Mouse (Mus musculus) spleen, adult 2 months (tissue): ENCODE measurements at regions not wholly inside any gene's neighbourhood (a gene's known extent, or its start where the extent isn't known, plus 50 kb on each side); places are given as distances from the start of the nearest gene placed in this dataset.

ENCODE experiments used
- DNase-seq, 2 experiments: peaks; one replicate each; pipeline versions ENCODE4 v3.0.0 to v3.0.0-alpha.2; 2012 to 2021; ENCODE audit warnings: low spot score in 2 of 2, low read depth in 1 of 2
- H3K27ac ChIP-seq: fragments of 200-500 bp; 2 replicates; pipeline ENCODE4 v1.5.1; 2012; ENCODE audit warnings: low read length, inconsistent platforms; ENCODE audit not compliant: insufficient read depth
- H3K27me3 ChIP-seq: fragments of 200-500 bp; 2 replicates; pipeline ENCODE4 v1.6.1; 2012; ENCODE audit warnings: mild to moderate bottlenecking, moderate library complexity, low read length, inconsistent platforms; ENCODE audit not compliant: control insufficient read depth, insufficient read depth
- H3K36me3 ChIP-seq: fragments of 200-500 bp; 2 replicates; pipeline ENCODE4 v1.6.1; 2012; ENCODE audit warnings: mild to moderate bottlenecking, low read length, inconsistent platforms; ENCODE audit not compliant: control insufficient read depth, insufficient read depth
- H3K4me1 ChIP-seq: fragments of 200-500 bp; 2 replicates; pipeline ENCODE4 v1.6.1; 2011; ENCODE audit warnings: inconsistent platforms; ENCODE audit not compliant: control insufficient read depth, insufficient read depth, insufficient read length
- H3K4me3 ChIP-seq: fragments of 200-500 bp; 2 replicates; pipeline ENCODE4 v1.5.1; 2011; ENCODE audit warnings: mild to moderate bottlenecking, inconsistent platforms; ENCODE audit not compliant: insufficient read depth, insufficient read length; ENCODE audit errors: extremely low read depth
- CTCF ChIP-seq: fragments of 200-500 bp; IDR thresholded peaks from 2 replicates; pipeline ENCODE4 v1.5.1; 2011; ENCODE audit warnings: mild to moderate bottlenecking, inconsistent platforms; ENCODE audit not compliant: insufficient read depth, insufficient read length, insufficient replicate concordance; ENCODE audit errors: extremely low read depth
- POLR2A ChIP-seq: fragments of 200-500 bp; IDR thresholded peaks from 2 replicates; pipeline ENCODE4 v1.6.1; 2011; ENCODE audit warnings: low read depth, low read length, inconsistent platforms
- WGBS: fragments of 180-500 bp; shearing (Covaris S2); methylation state at CpG from one replicate; pipeline ENCODE4 v1.1.7; 2018; 5-methylcytosine and 5-hydroxymethylcytosine counted together

GRCm38 (mm10) chr6:24219882-24220522, 52.1 kb upstream of the Slc13a1 start:
- Histone ChIP-seq H3K4me3 (no peak overlapping the region), H3K27me3 (no peaks in the 10 kb centered on the region), H3K27ac (no peak overlapping the region), H3K36me3 (no peaks in the 10 kb centered on the region), H3K4me1 (no peaks in the 10 kb centered on the region)
- TF ChIP-seq POLR2A = no peak
- no peak for TF ChIP-seq CTCF
- DNase-seq = no peak
- 79% methylated on average over 3 of the region's 3 CpGs for WGBS
